Mouse (Mus musculus) monocyte, adult 59 days (primary cell): ENCODE results near the gene Scrn3. TPM values are rescaled to one million over a fixed set of nuclear protein-coding genes. Genes with fewer than 3 reads are reported as not detected.

Source experiments
- total RNA-seq, 2 experiments: library from RNA; stranded (reverse); gene quantifications; one replicate each; pipeline ENCODE4 v1.2.4; 2023

Gene Scrn3
- 1 to 10 TPM; 4.5 to 5.6 TPM for total RNA-seq

DNA sequence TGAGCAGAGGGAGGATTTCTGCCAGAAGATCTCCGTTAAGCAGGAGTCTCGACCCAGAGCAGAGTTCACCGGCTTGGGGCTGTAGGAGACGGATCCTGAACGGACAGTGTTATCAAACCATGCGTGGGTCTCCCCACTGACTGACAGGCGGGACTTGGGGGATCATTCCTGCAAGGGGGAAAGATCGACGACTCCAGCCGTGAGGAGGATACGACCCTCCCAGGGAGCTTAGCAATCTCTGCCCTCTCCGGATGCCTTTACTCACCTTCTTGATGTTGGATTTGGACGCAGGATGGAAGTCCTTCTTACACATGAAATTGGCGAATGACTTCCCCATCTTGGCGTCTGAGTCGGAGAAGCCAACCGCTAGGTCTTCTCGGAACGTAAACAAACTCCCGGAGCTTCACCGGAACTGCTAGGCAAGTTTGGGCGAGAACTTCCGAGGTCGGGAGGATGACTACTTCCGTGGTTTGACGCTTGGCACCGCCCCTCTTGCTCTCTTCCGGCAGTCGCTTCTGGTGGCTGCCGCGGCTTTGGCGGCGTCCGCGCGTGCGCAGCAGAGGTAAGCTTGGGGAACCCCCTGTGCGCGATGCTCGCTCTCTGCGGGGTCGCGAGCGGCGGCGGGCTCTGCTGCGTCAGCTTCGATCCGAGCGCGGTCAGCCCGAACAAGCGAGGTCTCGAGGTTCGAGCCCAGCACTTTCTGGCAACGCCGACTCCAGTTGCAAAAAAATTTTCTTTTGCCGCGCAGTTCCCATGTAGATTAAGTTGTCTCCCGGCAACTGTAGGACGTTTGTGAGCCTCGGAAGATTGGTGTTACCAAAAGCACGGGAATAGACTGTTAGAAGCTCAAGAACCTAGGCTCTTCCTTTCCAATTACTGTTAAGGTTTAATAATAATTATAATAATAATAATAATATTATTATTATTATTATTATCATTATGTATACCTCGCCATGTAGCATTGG lies at the start of gene Scrn3, which contains the start of gene Cir1:
Scrn3 (plus strand) TSS at position 450 of the 965 bp plus-strand sequence.
Cir1 (minus strand) TSS at position 550 of the 965 bp plus-strand sequence.

DNA sequence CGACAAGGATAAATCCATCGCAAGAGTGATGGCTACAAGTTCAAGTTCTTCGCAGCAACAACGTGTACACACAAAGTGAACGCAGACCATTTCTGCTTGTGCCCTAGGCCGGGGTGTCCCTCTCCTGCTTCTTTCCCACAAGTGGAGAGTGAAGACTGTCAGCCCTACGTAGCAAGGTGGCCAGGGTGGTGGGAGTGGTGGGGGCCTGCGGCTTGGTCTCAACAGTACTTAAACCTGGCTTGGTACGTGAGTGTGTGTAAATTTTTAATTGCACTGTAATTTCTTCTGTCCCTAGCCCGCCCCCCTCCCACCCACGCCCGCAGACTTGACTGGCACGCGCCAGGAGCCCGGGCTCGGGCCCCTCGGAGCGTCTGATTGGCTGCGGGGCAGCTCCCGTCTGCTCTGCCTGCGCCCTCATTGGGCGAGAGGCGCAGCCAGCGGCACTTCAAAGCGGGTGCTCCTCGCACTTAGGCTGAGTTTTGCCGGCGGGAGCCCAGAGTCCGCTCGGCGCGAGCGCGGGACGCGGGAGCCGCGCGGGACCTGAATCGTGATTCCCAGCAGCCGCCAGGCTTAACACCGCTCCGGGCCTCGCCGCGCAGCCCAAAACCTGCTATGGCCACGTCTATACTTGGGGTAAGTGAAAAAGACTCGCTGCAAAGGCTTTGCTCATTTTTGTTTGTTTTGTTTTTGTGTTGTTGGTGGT lies 40.8 kb upstream of the Scrn3 start, which contains the start of gene Sp9:
Sp9 (plus strand) TSS at position 467 of the 703 bp plus-strand sequence.

DNA sequence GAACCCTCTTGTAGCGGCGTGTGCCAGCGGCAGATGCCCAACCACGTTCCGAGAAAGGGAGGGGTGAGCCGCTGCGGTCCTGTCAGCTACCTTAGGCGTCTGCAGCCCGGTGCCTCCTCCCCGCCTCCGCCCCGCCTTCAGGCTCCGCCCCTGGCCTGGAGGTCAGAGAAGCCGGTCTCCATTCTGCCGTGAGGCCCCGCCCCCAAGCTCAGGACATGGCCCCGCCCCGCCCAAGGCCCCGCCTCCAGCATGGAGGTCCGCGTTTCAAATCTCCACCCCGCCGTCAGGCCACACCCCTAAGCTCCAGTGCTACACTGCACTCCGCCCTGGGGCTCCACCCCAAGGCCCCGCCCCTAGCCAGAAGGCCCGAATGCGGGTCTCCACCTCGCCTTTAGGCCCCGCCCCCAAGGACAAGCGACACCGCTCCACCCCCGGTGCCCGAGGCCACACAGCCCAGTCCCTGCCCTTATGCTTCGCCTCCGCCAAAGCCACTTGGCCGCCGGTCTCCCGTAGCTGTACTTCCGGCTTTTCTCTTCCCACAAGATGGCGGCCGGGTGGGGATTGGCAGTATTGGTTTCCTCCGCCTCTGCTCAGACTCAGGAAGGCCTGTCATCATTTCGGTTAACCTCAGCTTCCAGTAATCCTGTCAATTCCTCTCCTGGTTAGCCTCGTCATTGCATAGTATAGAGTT lies 74.1 kb downstream of the Scrn3 start, which contains the start of gene Gpr155:
Gpr155 (minus strand) TSS at position 217 of the 691 bp plus-strand sequence.

Other genes with a start within 250 kb of the Scrn3 start
- gene Ola1, start 93.7 kb upstream of the Scrn3 start, total RNA-seq, result 10 to 100 TPM; 29.6 to 33.2 TPM
- not detected for gene Sp9, start 40.7 kb upstream of the Scrn3 start, total RNA-seq
- 10 to 100 TPM; 19.7 to 24.3 TPM for gene Cir1, start 100 bp downstream of the Scrn3 start, total RNA-seq
- gene Gpr155, start 74.0 kb downstream of the Scrn3 start, total RNA-seq, result 10 to 100 TPM; 14.3 to 15.2 TPM
- gene Wipf1, start 217.1 kb downstream of the Scrn3 start, total RNA-seq, result 100 to 1,000 TPM; 319 to 382 TPM